Mouse (Mus musculus): ENCODE results near the gene Myom3. TPM values are rescaled to one million over a fixed set of nuclear protein-coding genes. Genes with fewer than 3 reads are reported as not detected.
A peak's percentile ranks its signal among the peaks of the same experiment; 100 is the strongest.

The Myom3 gene
- polyA plus RNA-seq, 1 experiment from 2014 or later = not detected

DNA sequence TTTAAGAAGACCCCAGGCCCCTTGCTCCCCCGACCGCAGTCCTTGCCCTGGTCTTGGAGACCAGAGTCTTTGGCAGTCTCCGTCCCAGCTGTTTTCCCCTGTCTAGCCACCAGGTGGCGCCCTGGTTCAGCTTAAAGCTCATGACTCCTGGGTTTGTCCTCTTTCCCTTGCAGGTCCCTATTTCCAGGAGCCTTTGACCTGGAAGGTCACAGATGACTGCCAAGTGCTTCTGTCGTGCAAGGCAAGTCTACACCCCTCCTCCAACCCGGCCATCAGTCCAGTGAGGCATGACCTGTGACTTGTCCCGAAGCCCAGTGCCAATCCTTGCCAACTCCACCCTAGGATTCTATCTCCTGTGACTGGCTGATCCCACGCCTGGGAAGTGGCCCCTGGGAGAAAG is 42.0 kb downstream of the Myom3 start:
- peak; percentile 52; the same call in 1 of the 2 replicates for ATAC-seq (ENCODE audit: insufficient read depth)
- WGBS = 21% methylated on average over 8 of the region's 8 CpGs

DNA sequence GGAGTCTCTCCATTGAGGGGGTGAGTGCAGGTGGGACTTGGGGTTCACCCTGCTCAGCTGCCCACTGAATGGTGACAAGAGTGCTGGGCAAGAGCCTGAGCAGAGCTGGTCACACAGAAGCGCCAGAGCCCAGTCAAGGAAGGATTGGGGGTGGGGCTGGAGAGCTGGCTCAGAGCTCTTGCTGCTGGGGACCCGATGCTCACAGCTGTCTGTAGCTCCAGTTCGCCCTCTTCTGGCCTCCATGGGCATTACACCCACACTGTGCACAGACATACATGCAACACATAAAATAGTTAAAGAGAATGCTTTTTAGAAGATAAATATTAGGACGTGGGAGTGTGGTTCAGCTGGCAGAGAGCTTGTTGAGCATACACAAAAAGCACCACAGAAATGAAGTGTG is 43.8 kb downstream of the Myom3 start:
- Histone ChIP-seq H3K9ac (no peak overlapping the region), H3K9me3 (ENCODE audit: low read depth, low read length) (no peaks in the 10 kb centered on the region), H3K27me3 (ENCODE audit: insufficient read depth, low read length) (no peaks in the 10 kb centered on the region), H3K27ac (ENCODE audit: low read depth) (no peak overlapping the region), H3K4me2 (no peak overlapping the region), H3K4me3 (ENCODE audit: low read depth, low read length) (no peak overlapping the region), H3K36me3 (ENCODE audit: insufficient read depth) (no peaks in the 10 kb centered on the region), H3K4me1 (ENCODE audit: insufficient read depth) (no peaks in the 10 kb centered on the region)
- peak; percentile 55 for TF ChIP-seq CTCF (IDR thresholded peaks at IDR 0.05; ENCODE audit: low read depth)
- 49% methylated on average over 4 of the region's 4 CpGs for WGBS
- DNase-seq (peak; percentile 43), ATAC-seq (ENCODE audit: insufficient read depth) (no peak)

More for the DNA sequence above, 42.0 kb downstream of the Myom3 start:
- peak; percentile 97 for TF ChIP-seq CTCF (IDR thresholded peaks at IDR 0.05; ENCODE audit: low read depth)
- Histone ChIP-seq H3K9ac (no peak overlapping the region; the same call in 1 of the 2 replicates), H3K4me3 (ENCODE audit: low read depth, low read length) (no peak overlapping the region), H3K4me2 (no peak overlapping the region), H3K27me3 (ENCODE audit: insufficient read depth, low read length) (no peaks in the 10 kb centered on the region), H3K36me3 (ENCODE audit: insufficient read depth) (no peaks in the 10 kb centered on the region), H3K27ac (ENCODE audit: low read depth) (no peak overlapping the region), H3K9me3 (ENCODE audit: low read depth, low read length) (no peaks in the 10 kb centered on the region), H3K4me1 (ENCODE audit: insufficient read depth) (0 out of 2 replicates have a peak, but pooled peaks cover 4% of the 10 kb centered on the region)
- peak; percentile 96 for DNase-seq

DNA sequence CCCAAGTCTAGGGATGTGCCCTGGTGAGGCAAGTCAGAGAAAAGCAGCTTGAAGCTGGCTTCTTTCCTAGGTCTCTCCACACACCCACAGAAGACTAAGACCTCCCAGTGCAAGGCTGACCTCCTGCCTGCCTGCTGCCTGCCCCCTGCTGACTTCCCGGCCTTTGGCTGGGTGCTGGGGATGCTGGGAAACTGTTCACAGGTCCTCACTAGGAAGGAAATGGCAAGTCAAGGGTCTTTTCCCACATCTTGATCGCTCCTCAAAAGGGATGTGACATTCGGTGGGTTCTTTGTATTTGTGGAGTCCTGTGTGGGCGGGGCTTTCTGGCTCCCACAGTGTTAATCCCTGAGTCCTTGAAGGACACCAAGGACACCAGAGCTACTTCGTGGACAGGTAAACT is 44.7 kb downstream of the Myom3 start:
- 78% methylated on average over 5 of the region's 5 CpGs for WGBS
- TF ChIP-seq CTCF (IDR thresholded peaks at IDR 0.05; ENCODE audit: low read depth) = no peak

DNA sequence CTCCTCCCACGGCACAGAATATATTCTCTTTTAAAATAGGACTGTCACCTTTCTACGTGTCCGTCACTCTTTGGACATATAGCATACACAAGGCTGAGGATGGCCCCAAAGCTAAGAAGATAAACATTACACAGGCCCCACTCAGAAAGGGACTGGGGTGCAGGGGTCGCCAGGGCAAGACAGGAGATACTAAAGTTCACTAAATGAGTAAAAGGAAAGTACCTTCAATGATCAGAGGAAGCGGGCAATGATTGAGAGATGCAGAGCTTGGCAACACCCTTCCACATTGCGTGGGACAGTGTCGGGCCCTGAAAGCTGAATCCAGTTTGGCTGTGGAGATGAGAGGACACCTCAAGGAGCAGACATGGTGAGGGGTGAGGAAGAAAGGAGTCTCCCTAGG is 55.4 kb downstream of the Myom3 start:
- 71% methylated on average over 7 of the region's 7 CpGs for WGBS
- H3K9me3 ChIP-seq (ENCODE audit: low read depth, low read length) = peaks cover 4% of the 10 kb centered on the region; the same call in 1 of the 2 replicates
- no peaks in the 10 kb centered on the region for H3K4me1 ChIP-seq (ENCODE audit: insufficient read depth)
- H3K27me3 ChIP-seq (ENCODE audit: insufficient read depth, low read length) = no peaks in the 10 kb centered on the region
- TF ChIP-seq CTCF (IDR thresholded peaks at IDR 0.05; ENCODE audit: low read depth) = no peak
- H3K36me3 ChIP-seq (ENCODE audit: insufficient read depth) = no peaks in the 10 kb centered on the region
- H3K9ac ChIP-seq = no peak overlapping the region
- H3K4me2 ChIP-seq = no peak overlapping the region
- H3K27ac ChIP-seq (ENCODE audit: low read depth) = no peak overlapping the region
- DNase-seq = no peak
- ATAC-seq (ENCODE audit: insufficient read depth) = no peak
- H3K4me3 ChIP-seq (ENCODE audit: low read depth, low read length) = no peak overlapping the region

More for the DNA sequence above, 44.7 kb downstream of the Myom3 start:
- Histone ChIP-seq H3K4me2 (no peak overlapping the region), H3K27me3 (ENCODE audit: insufficient read depth, low read length) (no peaks in the 10 kb centered on the region), H3K9ac (no peak overlapping the region), H3K4me3 (ENCODE audit: low read depth, low read length) (no peak overlapping the region), H3K36me3 (ENCODE audit: insufficient read depth) (no peaks in the 10 kb centered on the region), H3K4me1 (ENCODE audit: insufficient read depth) (no peaks in the 10 kb centered on the region), H3K27ac (ENCODE audit: low read depth) (no peak overlapping the region), H3K9me3 (ENCODE audit: low read depth, low read length) (no peaks in the 10 kb centered on the region)
- DNase-seq (no peak), ATAC-seq (ENCODE audit: insufficient read depth) (no peak)

DNA sequence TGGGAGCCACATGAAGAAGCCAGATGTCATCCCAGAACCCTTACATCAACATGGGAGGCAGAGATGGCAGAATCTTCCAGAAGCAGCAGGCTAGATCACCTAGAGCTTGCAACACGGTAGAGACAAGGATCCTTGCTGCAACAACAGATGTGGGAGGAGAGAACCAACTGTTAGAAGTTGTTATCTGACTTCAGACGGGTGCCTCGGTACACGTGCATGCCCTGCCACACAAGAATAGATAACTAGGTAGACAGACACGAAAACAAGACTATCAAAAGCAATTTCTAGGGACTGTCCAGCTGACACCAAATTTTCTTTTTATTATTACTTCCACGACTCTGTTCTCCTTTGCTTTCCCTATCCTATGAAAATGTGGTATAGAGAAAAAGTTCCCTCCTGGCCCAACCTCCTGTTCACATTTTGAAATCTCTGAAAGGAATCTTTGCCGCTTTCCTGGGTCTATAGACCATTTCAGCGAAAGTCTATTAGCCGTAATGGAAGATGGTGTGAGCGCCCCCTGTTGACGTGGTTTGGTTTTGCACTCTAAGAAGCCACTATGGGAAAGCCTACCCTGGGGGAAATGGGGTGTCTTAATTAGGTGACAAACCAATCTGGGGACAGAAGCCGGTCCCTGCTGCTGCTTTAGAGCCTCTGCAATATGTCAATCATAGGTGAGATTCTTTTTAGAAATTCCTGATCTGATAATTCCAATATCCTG is 57.5 kb downstream of the Myom3 start:
- DNase-seq (peak; percentile 79), ATAC-seq (ENCODE audit: insufficient read depth) (no peak)
- Histone ChIP-seq H3K4me1 (ENCODE audit: insufficient read depth) (no peaks in the 10 kb centered on the region), H3K4me2 (no peak overlapping the region), H3K27me3 (ENCODE audit: insufficient read depth, low read length) (no peaks in the 10 kb centered on the region), H3K9ac (no peak overlapping the region), H3K9me3 (ENCODE audit: low read depth, low read length) (peaks cover 4% of the 10 kb centered on the region; the same call in 1 of the 2 replicates), H3K27ac (ENCODE audit: low read depth) (no peak overlapping the region), H3K4me3 (ENCODE audit: low read depth, low read length) (no peak overlapping the region), H3K36me3 (ENCODE audit: insufficient read depth) (no peaks in the 10 kb centered on the region)
- TF ChIP-seq CTCF (IDR thresholded peaks at IDR 0.05; ENCODE audit: low read depth) = peak; percentile 75
- 37% methylated on average over 12 of the region's 12 CpGs for WGBS

DNA sequence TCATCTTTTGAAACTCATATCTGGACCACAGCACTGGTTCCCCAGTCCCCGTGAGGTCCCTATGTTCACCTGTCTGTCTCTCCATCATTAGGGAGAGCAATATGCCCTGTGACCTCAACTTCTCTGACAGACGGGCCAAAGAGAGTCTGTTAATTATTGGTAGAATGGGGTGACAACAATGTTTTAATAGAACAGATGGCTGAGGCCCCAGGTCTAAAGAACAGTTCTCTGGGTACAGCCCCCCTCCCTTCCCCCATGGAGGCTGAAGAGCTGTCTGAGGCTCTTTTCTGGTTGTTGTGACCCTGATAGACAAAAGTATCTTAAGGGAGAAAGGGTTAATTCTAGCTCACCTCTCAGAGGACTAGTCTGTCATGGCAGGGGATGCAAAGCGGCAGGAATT is 58.9 kb downstream of the Myom3 start:
- Histone ChIP-seq H3K4me2 (no peak overlapping the region), H3K4me3 (ENCODE audit: low read depth, low read length) (no peak overlapping the region), H3K36me3 (ENCODE audit: insufficient read depth) (no peaks in the 10 kb centered on the region), H3K9me3 (ENCODE audit: low read depth, low read length) (no peaks in the 10 kb centered on the region), H3K27me3 (ENCODE audit: insufficient read depth, low read length) (no peaks in the 10 kb centered on the region), H3K4me1 (ENCODE audit: insufficient read depth) (no peaks in the 10 kb centered on the region), H3K27ac (ENCODE audit: low read depth) (no peak overlapping the region), H3K9ac (no peak overlapping the region)
- TF ChIP-seq CTCF (IDR thresholded peaks at IDR 0.05; ENCODE audit: low read depth) = no peak
- DNase-seq (no peak), ATAC-seq (ENCODE audit: insufficient read depth) (no peak)
- WGBS = 72% methylated on average over 3 of the region's 3 CpGs

DNA sequence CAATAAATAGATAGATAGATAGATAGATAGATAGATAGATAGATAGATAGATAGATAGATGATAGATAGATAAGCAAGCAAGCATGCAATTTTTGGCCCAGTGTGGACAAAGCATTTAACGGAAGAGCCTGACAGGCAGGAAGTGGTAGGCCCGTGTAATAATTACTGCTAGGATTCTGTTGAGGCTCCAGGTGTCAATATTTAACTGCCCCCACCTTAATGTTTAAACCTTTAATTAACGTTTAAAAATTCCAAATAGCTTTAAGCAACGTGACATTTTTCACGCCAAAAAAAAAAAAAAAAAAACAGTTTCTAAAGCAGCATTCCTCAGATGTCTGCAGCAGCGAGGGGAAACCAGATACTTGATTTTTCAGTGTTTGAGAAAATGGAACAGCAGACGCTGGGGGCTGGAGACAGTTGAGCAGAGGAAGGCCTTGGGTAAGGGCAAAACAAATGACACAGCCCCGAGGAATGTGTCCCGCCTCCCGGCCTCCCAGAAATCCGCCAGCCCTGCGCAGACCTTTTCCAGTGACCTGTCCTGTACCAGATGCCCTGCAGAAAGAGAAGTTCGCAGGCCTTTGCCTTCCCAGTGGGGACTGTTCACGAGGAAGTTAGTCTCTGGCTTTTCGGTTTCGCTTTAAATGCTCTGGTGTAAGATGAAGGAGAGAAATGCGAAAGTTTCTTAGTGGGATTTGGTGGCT is 60.5 kb downstream of the Myom3 start:
- no peak for ATAC-seq (ENCODE audit: insufficient read depth)
- H3K4me2 ChIP-seq = no peak overlapping the region

More for the DNA sequence above, 60.5 kb downstream of the Myom3 start:
- peak; percentile 45 for DNase-seq
- Histone ChIP-seq H3K4me1 (ENCODE audit: insufficient read depth) (no peaks in the 10 kb centered on the region), H3K9ac (no peak overlapping the region), H3K27me3 (ENCODE audit: insufficient read depth, low read length) (no peaks in the 10 kb centered on the region), H3K9me3 (ENCODE audit: low read depth, low read length) (no peaks in the 10 kb centered on the region), H3K27ac (ENCODE audit: low read depth) (peak overlapping the region; percentile 19; the same call in 1 of the 2 replicates), H3K4me3 (ENCODE audit: low read depth, low read length) (no peak overlapping the region), H3K36me3 (ENCODE audit: insufficient read depth) (no peaks in the 10 kb centered on the region)
- TF ChIP-seq CTCF (IDR thresholded peaks at IDR 0.05; ENCODE audit: low read depth) = no peak
- WGBS = 45% methylated on average over 17 of the region's 17 CpGs
